Mouse (Mus musculus) ES-Bruce4 (cell line): ENCODE measurements around the gene Trim2.

Experiments
- CTCF ChIP-seq: IDR thresholded peaks from one replicate; pipeline ENCODE4 v1.8.1; 2011; ENCODE audit warnings: low read depth, low read length
- POLR2A ChIP-seq: IDR thresholded peaks from one replicate; pipeline ENCODE4 v1.8.1; 2011; ENCODE audit warnings: low read length; ENCODE audit not compliant: insufficient read depth

- TF ChIP-seq CTCF (no peak), POLR2A (no peak)
These were observed 179.2 kb downstream of the Trim2 start for GRCm38 (mm10) chr3:84127431-84127830.
